Mouse (Mus musculus): ENCODE data around the gene Olfr125.

Gene Olfr125

DNA sequence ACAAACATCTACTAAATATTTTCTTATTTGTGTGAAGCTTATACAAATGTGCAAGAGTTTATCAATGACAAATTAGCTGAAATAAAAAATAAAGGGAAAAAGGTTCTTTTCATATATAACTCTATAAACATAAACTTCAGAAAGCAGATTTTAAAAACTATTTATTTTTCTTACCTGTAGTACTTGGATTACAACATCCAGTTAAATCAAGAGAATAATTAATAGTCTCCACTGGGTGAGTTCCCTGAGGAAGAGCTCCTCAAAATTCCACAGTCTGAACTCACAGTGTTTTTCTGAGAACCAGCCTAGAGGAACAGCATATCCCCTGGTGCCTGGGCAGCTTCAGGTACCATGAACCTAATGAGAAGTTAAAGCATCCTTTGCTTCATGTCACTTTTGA, at the start of gene Olfr125:
Olfr125 (plus strand) TSS at position 301 of the 400 bp plus-strand sequence.
- no peak for DNase-seq

DNA sequence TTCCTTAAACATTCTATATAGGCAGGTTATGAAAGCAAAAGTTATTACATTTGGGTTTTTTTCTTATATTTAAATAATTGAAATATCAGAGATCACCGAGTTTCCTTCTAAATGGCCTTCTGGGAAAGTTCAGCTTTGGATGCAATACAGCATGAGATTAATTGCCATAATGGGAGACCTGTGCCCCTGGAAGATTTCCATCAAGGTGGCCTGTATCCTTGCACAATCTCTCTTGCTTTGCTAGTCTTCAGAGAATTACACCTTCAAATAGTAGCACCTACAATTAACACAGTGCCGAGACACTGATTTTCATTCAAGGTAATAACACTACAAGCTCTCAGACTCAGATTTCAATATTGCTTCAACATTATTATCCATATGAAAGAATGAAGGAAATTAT, 39.5 kb upstream of the Olfr125 start, which contains the start of gene Olfr123:
Olfr123 (plus strand) TSS at position 301 of the 400 bp plus-strand sequence.
- no peak for DNase-seq

DNA sequence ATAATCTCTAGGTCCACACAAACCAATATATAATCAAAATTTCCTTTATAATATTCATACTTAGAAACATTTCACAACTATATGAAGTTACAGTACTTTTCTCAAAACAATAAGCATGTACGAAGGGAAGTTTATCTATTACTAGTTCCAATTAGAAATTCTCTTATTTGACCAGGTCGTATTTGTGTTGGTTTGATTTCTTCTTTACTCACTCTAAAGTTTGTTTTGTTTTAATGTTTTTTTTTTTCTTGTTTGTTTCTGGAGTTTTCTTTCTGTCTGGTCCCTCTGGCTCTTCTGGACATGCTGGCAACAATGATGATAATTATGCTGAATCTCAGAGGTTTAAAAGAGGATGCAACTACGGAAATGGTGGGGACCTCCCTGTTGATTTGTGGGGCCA, 33.2 kb upstream of the Olfr125 start, which contains the start of gene Olfr124:
Olfr124 (plus strand) TSS at position 301 of the 400 bp plus-strand sequence.
- DNase-seq = no peak

DNA sequence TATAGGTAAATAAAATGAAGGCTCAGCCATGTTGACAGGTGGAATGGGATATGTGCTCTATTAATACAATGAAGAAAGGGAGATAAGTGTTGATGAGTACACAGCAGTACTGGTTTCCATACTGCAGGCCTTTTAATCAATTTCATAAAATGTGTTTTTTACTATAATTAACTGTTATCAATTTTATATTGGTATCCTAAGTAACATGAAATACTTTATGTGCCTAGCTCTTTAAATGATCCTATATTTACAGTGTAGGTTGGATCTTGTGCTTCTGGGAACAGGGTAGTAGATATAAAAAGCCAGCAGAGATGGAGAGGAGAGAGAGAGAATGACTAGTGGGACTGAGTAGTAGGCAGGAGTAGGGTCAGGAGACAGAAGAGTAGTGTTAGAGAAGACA, 14.4 kb downstream of the Olfr125 start, which contains the start of gene Olfr126:
Olfr126 (plus strand) TSS at position 301 of the 400 bp plus-strand sequence.
- no peak for DNase-seq

DNA sequence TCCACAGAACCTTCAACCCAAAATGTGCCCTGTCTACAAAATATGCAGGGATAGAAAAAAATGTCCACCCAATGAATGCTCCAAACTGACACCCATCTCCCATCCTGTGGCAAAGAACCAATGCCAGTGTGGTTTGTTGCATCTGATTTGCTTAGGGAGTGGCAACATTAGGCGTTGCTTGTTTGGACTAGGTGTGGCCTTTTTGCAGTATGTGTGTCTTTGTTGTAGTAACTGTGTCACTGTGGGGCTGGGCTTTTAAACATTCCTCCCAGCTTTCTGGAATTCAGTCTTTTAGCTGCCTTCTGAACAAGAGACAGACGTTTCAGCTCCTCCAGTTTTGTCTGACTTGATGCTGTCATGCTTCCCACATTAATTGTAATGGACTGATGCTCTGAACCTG, 31.2 kb downstream of the Olfr125 start:
- DNase-seq = no peak

DNA sequence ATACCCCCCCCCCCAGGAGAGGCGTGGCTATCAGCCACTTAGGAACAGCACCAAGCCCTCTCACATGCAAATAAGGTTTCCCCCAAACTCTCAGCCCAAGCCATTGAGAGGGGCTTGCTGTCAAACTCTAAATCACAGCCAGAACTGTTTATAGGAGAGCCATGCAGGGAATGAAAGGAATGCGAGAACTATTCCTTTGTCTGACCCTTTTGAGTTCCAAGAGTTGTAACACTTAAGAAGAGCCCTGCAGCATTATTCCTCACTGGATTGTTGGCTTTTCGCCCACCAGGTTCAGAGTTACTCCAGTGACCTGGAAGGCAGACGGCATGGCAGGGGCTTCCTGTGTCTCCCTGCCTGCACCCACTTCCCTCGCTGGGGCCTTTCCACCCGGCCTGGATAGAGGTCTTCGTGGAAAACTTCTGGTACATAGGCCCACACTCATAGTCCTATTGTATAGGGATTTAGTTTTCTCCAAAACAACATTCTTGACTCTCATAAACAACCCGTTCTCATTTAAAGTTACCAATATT, 37.0 kb downstream of the Olfr125 start:
- DNase-seq = no peak

DNA sequence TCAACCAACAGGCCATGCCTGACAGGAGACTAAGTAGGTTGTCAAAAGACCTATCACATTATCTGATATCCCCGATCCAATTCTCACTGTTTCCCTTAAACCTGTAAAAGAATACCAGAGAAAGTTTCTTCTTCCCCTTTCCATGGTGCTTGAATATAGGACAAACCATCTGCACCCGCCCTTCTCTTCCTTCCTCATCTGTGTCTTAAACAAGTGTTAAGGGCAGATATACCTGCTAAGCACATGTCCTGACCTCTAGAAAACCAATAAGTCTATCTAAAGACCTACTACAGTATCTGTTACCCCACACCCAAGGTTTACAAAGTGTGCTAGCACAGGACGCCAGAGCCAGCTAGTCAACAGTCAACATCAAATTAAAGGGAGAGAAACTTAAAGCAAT, 41.1 kb downstream of the Olfr125 start:
- no peak for DNase-seq
